Mouse (Mus musculus) erythroblast, embryonic 14.5 days (primary cell): ENCODE measurements around the gene Tppp2. TPM values are rescaled to one million over a fixed set of nuclear protein-coding genes. Genes with fewer than 3 reads are reported as not detected.

Experiments
- H3K27me3 ChIP-seq: 2 replicates; pipeline ENCODE4 v1.6.1; 2012; ENCODE audit warnings: inconsistent platforms; ENCODE audit not compliant: control insufficient read depth
- H3K36me3 ChIP-seq: 2 replicates; pipeline ENCODE4 v1.6.1; 2012; ENCODE audit warnings: mild to moderate bottlenecking, inconsistent platforms; ENCODE audit not compliant: control insufficient read depth
- H3K4me1 ChIP-seq: 2 replicates; pipeline ENCODE4 v1.6.1; 2012; ENCODE audit warnings: inconsistent platforms; ENCODE audit not compliant: control insufficient read depth
- H3K4me3 ChIP-seq: replicated peaks from 2 replicates; pipeline ENCODE3; 2012; ENCODE audit warnings: moderate library complexity, mild to moderate bottlenecking, inconsistent platforms
- H3K9me3 ChIP-seq: 2 replicates; pipeline ENCODE4 v1.6.1; 2012; ENCODE audit warnings: low read length, inconsistent platforms, mixed read lengths; ENCODE audit not compliant: control insufficient read depth
- GATA1 ChIP-seq: IDR thresholded peaks from 2 replicates; pipeline ENCODE4 v1.6.1; 2012; ENCODE audit warnings: low read length, inconsistent platforms, mixed read lengths
- TAL1 ChIP-seq: IDR thresholded peaks from 3 replicates; pipeline ENCODE4 v1.6.1; 2012; ENCODE audit warnings: low read length, inconsistent platforms, mixed read lengths
- polyA plus RNA-seq: library from polyadenylated mRNA; stranded (reverse); fragments of >175 nt; gene quantifications from 2 replicates; pipeline ENCODE4 v1.2.3, GENCODE M21; 2012

Tppp2 gene
- polyA plus RNA-seq, 1 experiment: not detected

DNA sequence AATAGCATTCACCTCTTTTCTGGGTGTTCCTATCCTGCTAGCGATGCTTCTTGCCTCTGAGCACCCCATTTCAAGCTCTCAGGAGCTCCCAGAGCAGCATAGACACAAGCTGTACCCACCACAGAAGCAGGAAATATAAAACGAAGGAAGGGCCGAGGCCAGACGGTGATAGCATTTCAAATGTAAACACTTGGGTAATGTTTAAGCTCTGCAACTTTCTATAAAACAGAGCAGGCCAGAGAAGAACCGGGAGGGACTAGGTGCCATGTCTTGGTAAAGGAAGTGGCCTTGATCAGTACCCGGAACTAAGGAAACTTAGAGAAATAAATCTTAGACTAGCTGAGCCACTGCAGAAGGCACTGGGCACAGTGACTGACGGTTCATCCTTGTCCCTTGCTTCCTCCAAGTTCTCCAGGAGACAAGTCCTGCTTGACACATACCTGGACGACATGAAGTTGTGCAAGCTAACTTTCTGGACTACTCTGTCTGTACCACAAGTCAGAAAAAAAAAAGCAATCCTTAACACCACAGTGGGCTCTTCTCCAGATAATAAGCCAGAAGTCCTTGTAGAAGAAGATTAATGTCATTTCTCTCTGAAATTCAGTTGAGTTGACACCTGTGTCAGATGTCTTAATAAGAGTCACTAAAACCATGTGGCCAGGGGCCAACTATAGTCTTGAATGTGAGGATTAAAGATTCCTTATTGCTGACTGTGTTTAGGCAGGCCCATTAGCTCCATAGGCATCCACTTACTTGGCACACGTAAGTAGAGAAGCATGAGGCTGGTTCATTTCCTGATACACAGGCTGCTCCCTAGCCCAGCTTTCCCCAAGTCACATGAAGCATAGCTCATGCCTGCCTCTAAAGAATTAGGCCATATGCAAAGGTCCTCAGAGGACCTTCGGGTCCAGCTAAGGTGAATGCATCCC is 14.1 kb downstream of the Tppp2 start:
- TF ChIP-seq GATA1 (no peak), TAL1 (no peak)
- H3K36me3 ChIP-seq: no peaks in the 10 kb centered on the region
- H3K4me1 ChIP-seq: no peaks in the 10 kb centered on the region
- H3K4me3 ChIP-seq: no peak overlapping the region
- no peaks in the 10 kb centered on the region for H3K27me3 ChIP-seq
- peaks cover 8% of the 10 kb centered on the region for H3K9me3 ChIP-seq

DNA sequence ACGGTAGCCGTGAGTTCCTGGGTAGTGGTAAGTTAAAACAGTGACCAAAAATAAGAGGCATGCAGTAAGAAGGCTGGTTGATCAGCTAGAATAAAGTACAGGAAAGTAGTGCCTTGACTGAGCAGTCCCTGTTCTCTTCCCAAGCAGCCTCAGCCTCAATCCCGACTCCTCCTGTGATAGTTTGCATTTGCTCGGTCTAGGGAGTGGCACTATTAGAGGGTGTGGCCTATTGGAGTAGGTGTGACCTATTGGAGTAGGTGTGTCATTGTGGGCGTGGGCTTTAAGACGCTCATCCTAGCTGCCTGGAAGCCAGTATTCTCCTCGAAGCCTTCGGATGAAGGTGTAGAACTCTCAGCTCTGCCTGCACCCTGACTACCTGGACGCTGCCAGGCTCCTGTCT is 20.8 kb downstream of the Tppp2 start:
- TF ChIP-seq GATA1 (no peak), TAL1 (no peak)
- no peaks in the 10 kb centered on the region for H3K36me3 ChIP-seq
- no peak overlapping the region for H3K4me3 ChIP-seq
- no peaks in the 10 kb centered on the region for H3K27me3 ChIP-seq
- peaks cover 7% of the 10 kb centered on the region for H3K9me3 ChIP-seq
- H3K4me1 ChIP-seq: no peaks in the 10 kb centered on the region

DNA sequence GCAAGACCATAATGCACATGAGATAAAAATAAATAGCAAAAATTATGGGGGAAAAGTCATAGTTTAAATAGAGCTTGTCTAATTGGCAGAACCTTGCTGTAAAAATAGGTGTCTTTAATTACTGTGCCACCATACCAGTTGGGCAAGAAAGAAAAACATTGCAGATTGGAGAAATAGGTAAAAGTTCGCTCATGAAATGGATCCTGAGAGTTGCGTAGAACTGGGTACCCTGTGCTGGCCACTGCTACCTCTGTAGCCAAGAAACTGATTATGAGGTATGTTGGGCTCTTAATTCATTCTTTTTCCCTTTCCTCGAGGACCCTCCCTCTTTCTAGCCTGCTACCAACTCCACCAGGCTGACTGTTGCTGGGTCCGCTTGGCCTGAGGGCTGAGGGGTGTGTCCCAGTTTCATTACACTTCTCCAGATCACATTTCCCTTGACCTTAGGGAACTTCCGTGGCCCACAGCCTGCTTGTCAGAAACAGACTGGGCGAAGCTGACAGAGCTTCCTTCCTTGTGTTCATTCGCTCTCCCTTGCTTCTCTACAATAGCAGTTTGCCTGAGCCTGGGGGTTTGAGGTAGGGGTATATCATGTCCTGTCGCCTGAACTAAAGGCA is 22.8 kb downstream of the Tppp2 start:
- TF ChIP-seq TAL1 (no peak), GATA1 (no peak)
- no peaks in the 10 kb centered on the region for H3K27me3 ChIP-seq
- H3K4me1 ChIP-seq: no peaks in the 10 kb centered on the region
- H3K4me3 ChIP-seq: no peak overlapping the region
- H3K9me3 ChIP-seq: peaks cover 3% of the 10 kb centered on the region; the same call in 1 of the 2 replicates
- no peaks in the 10 kb centered on the region for H3K36me3 ChIP-seq

DNA sequence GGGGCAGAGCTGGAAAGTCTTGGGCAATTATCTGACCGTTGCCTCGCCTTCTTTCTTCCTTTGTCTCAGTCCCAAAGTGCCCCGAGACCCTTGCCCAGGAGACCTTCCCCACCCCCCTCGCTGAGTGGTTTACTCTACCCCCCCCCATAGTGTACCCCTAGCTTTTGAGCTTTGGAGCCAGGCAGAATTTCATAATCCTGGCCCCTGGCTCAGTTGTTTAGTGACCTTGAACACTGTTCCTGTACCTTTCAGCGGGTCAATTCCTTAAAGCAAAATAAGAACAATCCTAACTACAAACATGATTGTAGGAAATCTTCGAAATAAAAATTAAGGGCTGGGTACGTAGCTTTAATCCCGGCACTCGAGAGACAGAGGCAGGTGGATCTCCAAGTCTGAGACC is 23.4 kb downstream of the Tppp2 start:
- Histone ChIP-seq H3K4me3 (no peak overlapping the region), H3K4me1 (no peaks in the 10 kb centered on the region), H3K36me3 (no peaks in the 10 kb centered on the region), H3K9me3 (no peaks in the 10 kb centered on the region; the same call in 1 of the 2 replicates), H3K27me3 (no peaks in the 10 kb centered on the region)
- TF ChIP-seq GATA1 (no peak), TAL1 (no peak)

DNA sequence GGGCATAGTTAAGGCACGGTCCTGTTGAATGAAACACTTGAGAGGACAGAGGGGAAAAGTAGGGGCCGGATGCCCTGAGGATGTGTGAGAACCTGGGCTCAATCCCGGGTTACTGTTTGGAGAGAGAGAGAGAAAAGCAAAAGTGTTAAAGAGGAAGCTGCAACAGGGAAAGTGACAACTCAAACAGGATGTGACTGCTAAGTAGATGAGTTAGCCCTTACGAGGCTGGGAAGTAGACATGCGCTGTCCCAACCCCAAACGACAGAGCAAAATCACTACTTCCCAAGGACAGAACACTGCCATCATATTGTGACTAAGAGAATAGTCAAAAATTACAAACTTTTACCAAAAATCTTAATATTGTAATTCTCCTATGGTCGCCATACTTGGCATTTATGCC is 24.0 kb downstream of the Tppp2 start:
- TF ChIP-seq GATA1: no peak
- TF ChIP-seq TAL1: no peak
- H3K27me3 ChIP-seq: no peaks in the 10 kb centered on the region
- no peak overlapping the region for H3K4me3 ChIP-seq
- no peaks in the 10 kb centered on the region for H3K4me1 ChIP-seq
- H3K9me3 ChIP-seq: no peaks in the 10 kb centered on the region
- no peaks in the 10 kb centered on the region for H3K36me3 ChIP-seq

DNA sequence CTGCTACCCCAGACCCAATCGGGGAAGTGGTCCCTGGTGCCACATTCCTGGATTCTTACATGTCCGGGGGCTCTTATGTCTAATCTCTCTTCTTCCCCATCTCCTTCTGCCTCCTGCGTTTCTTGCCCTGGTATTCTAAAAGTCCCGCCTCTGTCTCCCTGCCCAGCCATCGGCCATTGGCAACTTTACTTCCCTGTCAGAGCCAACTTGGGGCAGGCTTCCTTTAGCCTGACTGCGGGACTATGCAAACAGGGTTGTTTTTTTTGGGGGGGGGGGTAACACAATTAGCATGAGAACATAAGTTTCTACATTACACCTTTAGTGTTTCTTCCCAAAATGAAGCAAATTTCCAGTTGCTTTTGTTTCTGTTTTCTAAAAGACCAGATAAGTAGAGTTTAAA is 25.1 kb downstream of the Tppp2 start:
- Histone ChIP-seq H3K36me3 (no peaks in the 10 kb centered on the region), H3K4me1 (no peaks in the 10 kb centered on the region), H3K27me3 (no peaks in the 10 kb centered on the region), H3K9me3 (no peaks in the 10 kb centered on the region), H3K4me3 (no peak overlapping the region)
- TF ChIP-seq GATA1 (no peak), TAL1 (no peak)

DNA sequence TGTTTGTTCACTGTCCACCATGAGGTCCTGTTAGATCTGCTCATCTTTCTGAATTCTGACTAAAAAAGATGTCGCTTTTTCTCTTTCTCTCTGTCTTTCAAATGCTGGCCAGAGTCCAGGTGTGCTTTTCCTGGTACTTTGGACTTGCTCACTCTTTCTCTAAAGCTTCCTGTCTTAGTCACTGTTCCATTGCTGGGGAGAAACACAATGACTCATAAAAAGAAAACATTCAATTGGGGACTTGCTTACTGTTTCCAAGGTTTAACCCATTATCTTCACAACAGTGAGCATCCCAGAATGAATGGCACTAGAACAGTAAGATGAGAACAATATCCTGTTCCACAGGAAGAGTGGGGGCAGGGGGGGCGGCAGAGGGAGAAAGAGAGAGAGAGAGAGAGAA is 42.1 kb downstream of the Tppp2 start:
- H3K4me1 ChIP-seq: no peaks in the 10 kb centered on the region
- no peak overlapping the region for H3K4me3 ChIP-seq
- H3K9me3 ChIP-seq: no peaks in the 10 kb centered on the region
- no peaks in the 10 kb centered on the region for H3K36me3 ChIP-seq
- TF ChIP-seq TAL1 (no peak), GATA1 (no peak)
- H3K27me3 ChIP-seq: no peaks in the 10 kb centered on the region

DNA sequence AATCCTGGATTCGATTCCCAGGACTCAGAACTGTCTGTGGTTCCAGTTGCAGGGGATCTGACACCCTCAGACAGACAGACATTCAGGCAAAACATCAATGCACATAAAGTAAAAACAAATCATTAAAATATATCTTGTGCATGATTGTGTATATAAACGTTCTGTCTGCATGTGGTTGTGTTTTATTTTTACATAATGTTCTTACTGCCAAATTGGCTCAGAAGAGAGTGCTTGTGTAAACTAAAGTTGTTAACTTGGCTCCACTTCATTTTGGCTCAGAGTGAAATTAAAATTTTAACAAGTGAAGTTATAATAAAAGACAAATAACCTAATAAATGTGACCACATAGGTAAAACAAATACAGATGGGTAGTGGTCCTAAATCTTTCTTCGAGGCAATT is 49.2 kb downstream of the Tppp2 start:
- no peaks in the 10 kb centered on the region for H3K27me3 ChIP-seq
- no peaks in the 10 kb centered on the region for H3K9me3 ChIP-seq
- H3K4me3 ChIP-seq: no peak overlapping the region

More for the DNA sequence above, 49.2 kb downstream of the Tppp2 start:
- Histone ChIP-seq H3K4me1 (no peaks in the 10 kb centered on the region), H3K36me3 (no peaks in the 10 kb centered on the region)
- TF ChIP-seq TAL1 (no peak), GATA1 (no peak)

Other genes with a start within 250 kb of the Tppp2 start
- not detected in 2 replicates for gene Gm17079, start 223.0 kb upstream of the Tppp2 start, polyA plus RNA-seq
- not detected in 2 replicates for gene Gm5800, start 201.2 kb upstream of the Tppp2 start, polyA plus RNA-seq
- not detected in 2 replicates for gene Ang4, start 144.8 kb upstream of the Tppp2 start, polyA plus RNA-seq
- gene AY358078, start 118.4 kb upstream of the Tppp2 start, polyA plus RNA-seq: not detected in 2 replicates
- not detected in 2 replicates for gene Ear6, start 64.7 kb upstream of the Tppp2 start, polyA plus RNA-seq
- gene Mettl17, start 33.6 kb upstream of the Tppp2 start, polyA plus RNA-seq: 0.31 and 0.62 TPM in 2 replicates
- gene Slc39a2, start 25.5 kb upstream of the Tppp2 start, polyA plus RNA-seq: not detected in 2 replicates
- gene Ndrg2, start 4.3 kb upstream of the Tppp2 start, polyA plus RNA-seq: 0.11 TPM in 1 of 2 replicates, not detected in the other
- gene Rnase13, start 4.3 kb downstream of the Tppp2 start, polyA plus RNA-seq: not detected in 2 replicates
- 5.6 and 6.8 TPM in 2 replicates for gene Arhgef40, start 66.3 kb downstream of the Tppp2 start, polyA plus RNA-seq
- gene Tmem253, start 97.2 kb downstream of the Tppp2 start, polyA plus RNA-seq: not detected in 2 replicates
- gene Zfp219, start 102.3 kb downstream of the Tppp2 start, polyA plus RNA-seq: 2.0 and 2.9 TPM in 2 replicates
- not detected in 2 replicates for gene Olfr221, start 124.0 kb downstream of the Tppp2 start, polyA plus RNA-seq
- gene Hnrnpc, start 185.6 kb downstream of the Tppp2 start, polyA plus RNA-seq: 1.5 and 2.8 TPM in 2 replicates
- gene Rpgrip1, start 192.3 kb downstream of the Tppp2 start, polyA plus RNA-seq: not detected in 2 replicates